Mouse (Mus musculus): ENCODE data around the gene Asl.

DNA sequence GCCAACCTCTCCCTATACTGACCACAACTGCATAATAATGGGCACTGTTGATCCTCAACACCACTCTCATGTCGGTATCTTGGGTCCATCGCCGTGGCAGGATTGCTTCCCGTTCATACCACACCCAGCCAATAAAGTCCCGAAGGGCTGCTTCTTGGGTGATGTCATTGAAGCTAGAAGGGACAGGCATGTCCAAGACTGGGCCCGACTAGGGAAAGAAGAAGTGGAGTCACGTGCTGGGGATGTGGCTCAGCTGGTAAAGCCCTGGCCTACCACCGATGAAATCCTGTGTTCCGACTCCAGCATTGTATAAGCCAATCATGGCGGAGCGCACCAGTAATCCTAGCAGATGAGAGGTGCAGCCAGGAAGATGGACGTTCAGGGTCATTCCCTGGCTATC is 28.3 kb downstream of the Asl start:
- TF ChIP-seq POLR2A (IDR thresholded peaks at IDR 0.05; ENCODE audit: control insufficient read depth, low read depth, low read length) (no peak), CTCF (IDR thresholded peaks at IDR 0.05; ENCODE audit: control insufficient read depth, insufficient read depth, insufficient replicate concordance, low read depth, low read length) (no peak)
